Mouse (Mus musculus) forebrain, embryonic 16.5 days (tissue): ENCODE data around the gene P3h2. TPM values are rescaled to one million over a fixed set of nuclear protein-coding genes. Genes with fewer than 3 reads are reported as not detected.
A peak's percentile ranks its signal among the peaks of the same experiment; 100 is the strongest.

Source experiments
- ATAC-seq: fragments of 200-750 bp; cut with Nextera tagmentation; 2 replicates; pipeline ENCODE4 v1.8.0; 2017; ENCODE audit warnings: mild to moderate bottlenecking, moderate library complexity
- H3K27ac ChIP-seq: fragments of 300-500 bp; sonication (generic); 2 replicates; pipeline ENCODE4 v1.5.1; 2014; ENCODE audit warnings: low read length, control low read depth
- H3K27me3 ChIP-seq: fragments of 300-500 bp; sonication (generic); replicated peaks from 2 replicates; pipeline ENCODE4 v1.6.1; 2014; ENCODE audit warnings: low read length; ENCODE audit not compliant: control insufficient read depth, insufficient read depth
- H3K36me3 ChIP-seq: fragments of 300-500 bp; sonication (generic); 2 replicates; pipeline ENCODE4 v1.6.1; 2014; ENCODE audit not compliant: control insufficient read depth, insufficient read depth
- H3K4me1 ChIP-seq: fragments of 300-500 bp; sonication (generic); replicated peaks from 2 replicates; pipeline ENCODE4 v1.6.1; 2014; ENCODE audit warnings: low read length; ENCODE audit not compliant: control insufficient read depth, insufficient read depth
- H3K4me2 ChIP-seq: fragments of 300-500 bp; sonication (generic); 2 replicates; pipeline ENCODE4 v1.6.1; 2014; ENCODE audit warnings: mild to moderate bottlenecking, low read length, control low read depth
- H3K4me3 ChIP-seq: fragments of 300-500 bp; sonication (generic); replicated peaks from 2 replicates; pipeline ENCODE4 v1.5.1; 2014; ENCODE audit warnings: mild to moderate bottlenecking, low read length, control low read depth
- H3K9ac ChIP-seq: fragments of 300-500 bp; sonication (generic); replicated peaks from 2 replicates; pipeline ENCODE4 v1.6.1; 2014; ENCODE audit warnings: low read depth, low read length, control low read depth
- H3K9me3 ChIP-seq: fragments of 300-500 bp; sonication (generic); 2 replicates; pipeline ENCODE4 v1.6.1; 2016; ENCODE audit warnings: low read length; ENCODE audit not compliant: control insufficient read depth
- WGBS: fragments of 180-500 bp; shearing (Covaris S2); extraction: QIAGEN DNeasy Blood & Tissue Kit; methylation state at CpG from one replicate; pipeline ENCODE4 v1.1.7; 2014; 5-methylcytosine and 5-hydroxymethylcytosine counted together
- polyA plus RNA-seq: library from polyadenylated mRNA; unstranded; fragments of >200 nt; fragmentation: Nextera tagmentation; extraction: Ambion mirVana; gene quantifications from 2 replicates; pipeline ENCODE4 v1.2.1, GENCODE M21; 2015

Gene P3h2
- polyA plus RNA-seq, 1 experiment from 2014 or later = 0.44 TPM

GRCm38 (mm10) chr16:25954614-25955013, 151.0 kb downstream of the P3h2 start:
- no peak overlapping the region for H3K4me2 ChIP-seq
- 86% methylated on average over 3 of the region's 3 CpGs for WGBS
- no peaks in the 10 kb centered on the region for H3K27me3 ChIP-seq
- H3K4me1 ChIP-seq = peaks cover 2% of the 10 kb centered on the region; the same call in 1 of the 2 replicates
- no peak overlapping the region for H3K4me3 ChIP-seq
- H3K36me3 ChIP-seq = no peaks in the 10 kb centered on the region
- no peak for ATAC-seq
- no peaks in the 10 kb centered on the region for H3K9me3 ChIP-seq
- H3K27ac ChIP-seq = no peak overlapping the region
- H3K9ac ChIP-seq = no peak overlapping the region

- no peaks in the 10 kb centered on the region for H3K27me3 ChIP-seq
- H3K4me1 ChIP-seq = peaks cover 2% of the 10 kb centered on the region; the same call in 1 of the 2 replicates
- H3K4me2 ChIP-seq = no peak overlapping the region
- no peaks in the 10 kb centered on the region for H3K36me3 ChIP-seq
- WGBS = 86% methylated on average over 5 of the region's 5 CpGs
- ATAC-seq = no peak
- no peaks in the 10 kb centered on the region for H3K9me3 ChIP-seq
- H3K4me3 ChIP-seq = no peak overlapping the region
- no peak overlapping the region for H3K9ac ChIP-seq
- no peak overlapping the region for H3K27ac ChIP-seq
Measured at GRCm38 (mm10) chr16:25953359-25953758, 152.2 kb downstream of the P3h2 start.

- 44% methylated on average over 2 of the region's 2 CpGs for WGBS
- Histone ChIP-seq H3K4me3 (no peak overlapping the region), H3K9ac (no peak overlapping the region), H3K9me3 (no peaks in the 10 kb centered on the region), H3K27me3 (no peaks in the 10 kb centered on the region), H3K4me1 (no peaks in the 10 kb centered on the region), H3K4me2 (no peak overlapping the region), H3K36me3 (no peaks in the 10 kb centered on the region), H3K27ac (no peak overlapping the region)
- no peak for ATAC-seq
Measured at GRCm38 (mm10) chr16:25952005-25952404, 153.6 kb downstream of the P3h2 start.

GRCm38 (mm10) chr16:25948067-25948466, 157.5 kb downstream of the P3h2 start:
- H3K27me3 ChIP-seq = no peaks in the 10 kb centered on the region
- no peak overlapping the region for H3K27ac ChIP-seq
- no peaks in the 10 kb centered on the region; the same call in 1 of the 2 replicates for H3K4me1 ChIP-seq
- 76% methylated on average over 1 of the region's 1 CpGs for WGBS
- H3K9me3 ChIP-seq = no peaks in the 10 kb centered on the region
- no peak for ATAC-seq
- no peak overlapping the region for H3K4me2 ChIP-seq
- no peak overlapping the region for H3K9ac ChIP-seq
- no peaks in the 10 kb centered on the region for H3K36me3 ChIP-seq
- no peak overlapping the region for H3K4me3 ChIP-seq

GRCm38 (mm10) chr16:25945151-25945955, 160.2 kb downstream of the P3h2 start:
- peak; percentile 55 for ATAC-seq
- no peak overlapping the region for H3K4me2 ChIP-seq
- H3K27me3 ChIP-seq = no peaks in the 10 kb centered on the region
- H3K4me1 ChIP-seq = no peaks in the 10 kb centered on the region; the same call in 1 of the 2 replicates
- no peaks in the 10 kb centered on the region for H3K36me3 ChIP-seq
- no peaks in the 10 kb centered on the region for H3K9me3 ChIP-seq
- 45% methylated on average over 12 of the region's 12 CpGs for WGBS
- H3K27ac ChIP-seq = no peak overlapping the region
- no peak overlapping the region for H3K4me3 ChIP-seq
- H3K9ac ChIP-seq = no peak overlapping the region

GRCm38 (mm10) chr16:25942261-25942660, 163.3 kb downstream of the P3h2 start:
- WGBS = 79% methylated on average over 4 of the region's 4 CpGs
- no peaks in the 10 kb centered on the region for H3K27me3 ChIP-seq
- H3K4me1 ChIP-seq = no peaks in the 10 kb centered on the region; the same call in 1 of the 2 replicates
- no peaks in the 10 kb centered on the region for H3K36me3 ChIP-seq
- ATAC-seq = no peak
- no peak overlapping the region for H3K9ac ChIP-seq
- H3K27ac ChIP-seq = no peak overlapping the region
- no peak overlapping the region for H3K4me2 ChIP-seq
- no peak overlapping the region for H3K4me3 ChIP-seq
- H3K9me3 ChIP-seq = no peaks in the 10 kb centered on the region

- ATAC-seq = no peak
- Histone ChIP-seq H3K27me3 (no peaks in the 10 kb centered on the region), H3K4me2 (no peak overlapping the region), H3K9me3 (no peaks in the 10 kb centered on the region), H3K27ac (no peak overlapping the region), H3K36me3 (no peaks in the 10 kb centered on the region), H3K4me1 (no peaks in the 10 kb centered on the region), H3K4me3 (no peak overlapping the region), H3K9ac (no peak overlapping the region)
- WGBS = 81% methylated on average over 2 of the region's 2 CpGs
Measured at GRCm38 (mm10) chr16:25934181-25934580, 171.4 kb downstream of the P3h2 start.

GRCm38 (mm10) chr16:25912185-25912584, 193.4 kb downstream of the P3h2 start:
- no peaks in the 10 kb centered on the region for H3K4me1 ChIP-seq
- no peak overlapping the region for H3K27ac ChIP-seq
- no peak overlapping the region for H3K4me2 ChIP-seq
- no peaks in the 10 kb centered on the region for H3K9me3 ChIP-seq
- no peak for ATAC-seq
- 70% methylated on average over 1 of the region's 1 CpGs for WGBS
- H3K36me3 ChIP-seq = no peaks in the 10 kb centered on the region
- no peak overlapping the region for H3K4me3 ChIP-seq
- H3K27me3 ChIP-seq = no peaks in the 10 kb centered on the region
- no peak overlapping the region for H3K9ac ChIP-seq
